Mouse (Mus musculus) embryonic fibroblast, embryonic 13.5 days (primary cell): ENCODE results near the gene Yars2. TPM values are rescaled to one million over a fixed set of nuclear protein-coding genes. Genes with fewer than 3 reads are reported as not detected.

ENCODE experiments used
- H3K27ac ChIP-seq: 2 replicates; pipeline ENCODE4 v1.5.1; 2012; ENCODE audit warnings: low read length, control low read depth, inconsistent platforms; ENCODE audit not compliant: insufficient read depth
- H3K4me1 ChIP-seq: 2 replicates; pipeline ENCODE4 v1.6.1; 2011; ENCODE audit warnings: low read length; ENCODE audit not compliant: control insufficient read depth, insufficient read depth
- H3K4me3 ChIP-seq: 2 replicates; pipeline ENCODE4 v1.5.1; 2011; ENCODE audit warnings: mild to moderate bottlenecking, control low read depth, low read length; ENCODE audit not compliant: insufficient read depth
- CTCF ChIP-seq: IDR thresholded peaks from 2 replicates; pipeline ENCODE4 v1.5.1; 2011; ENCODE audit warnings: mild to moderate bottlenecking, control low read depth, low read length, moderate library complexity, borderline replicate concordance; ENCODE audit not compliant: insufficient read depth
- POLR2A ChIP-seq: IDR thresholded peaks from 2 replicates; pipeline ENCODE4 v1.6.1; 2011; ENCODE audit warnings: low read depth, mild to moderate bottlenecking, control low read depth, low read length, moderate library complexity
- polyA plus RNA-seq: library from polyadenylated mRNA; stranded (reverse); fragments of >200 nt; gene quantifications from 2 replicates; pipeline ENCODE4 v1.2.4, GENCODE M21; 2011; ENCODE audit warnings: low read depth; ENCODE audit not compliant: missing spikeins, insufficient read length

Yars2 gene
- polyA plus RNA-seq: 20.7 and 27.8 TPM in 2 replicates

DNA sequence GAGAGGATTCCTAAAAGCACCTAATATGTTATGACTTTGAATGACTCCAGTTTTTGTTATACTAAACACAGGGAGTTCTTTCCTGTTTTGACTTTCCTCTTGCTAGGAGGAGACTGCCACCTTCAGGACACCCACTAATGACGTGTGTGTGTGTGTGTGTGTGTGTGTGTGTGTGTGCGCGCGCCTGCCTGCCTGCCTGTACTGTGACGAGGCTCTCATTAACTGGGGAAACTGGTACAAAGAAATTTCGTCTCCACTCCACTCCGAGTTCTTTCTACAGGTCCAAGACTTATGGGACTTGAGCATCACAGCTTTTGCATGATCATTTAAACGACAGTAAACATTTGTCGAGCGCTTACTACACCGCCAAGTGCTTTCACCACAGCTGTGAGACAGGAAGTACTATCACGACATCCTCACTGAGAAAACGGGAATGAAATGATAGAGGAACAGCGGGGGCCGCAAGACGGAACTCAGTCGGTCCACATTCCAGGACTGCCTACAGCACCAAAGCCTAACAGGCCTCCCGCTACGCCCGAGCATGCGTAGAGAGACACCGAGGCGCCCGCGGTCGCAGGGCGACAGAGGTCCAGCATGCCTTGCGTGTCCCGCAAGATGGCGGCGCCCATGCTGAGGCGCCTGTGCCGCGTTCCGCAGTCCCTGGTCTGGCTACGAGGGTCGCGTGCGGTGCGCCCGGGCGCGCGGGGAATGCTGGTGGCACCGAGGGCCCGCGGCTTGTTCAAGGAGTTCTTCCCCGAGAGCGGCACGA lies at the start of gene Yars2:
Yars2 (plus strand) TSS at position 597 of the 769 bp plus-strand sequence.
- Histone ChIP-seq H3K27ac (peak within 1 kb of the TSS; percentile 100), H3K4me3 (peak within 1 kb of the TSS; percentile 98), H3K4me1 (peaks cover 3% of the 10 kb centered on the region)
- TF ChIP-seq CTCF (peak; percentile 49; the same call in 1 of the 2 replicates), POLR2A (peak; percentile 89)

DNA sequence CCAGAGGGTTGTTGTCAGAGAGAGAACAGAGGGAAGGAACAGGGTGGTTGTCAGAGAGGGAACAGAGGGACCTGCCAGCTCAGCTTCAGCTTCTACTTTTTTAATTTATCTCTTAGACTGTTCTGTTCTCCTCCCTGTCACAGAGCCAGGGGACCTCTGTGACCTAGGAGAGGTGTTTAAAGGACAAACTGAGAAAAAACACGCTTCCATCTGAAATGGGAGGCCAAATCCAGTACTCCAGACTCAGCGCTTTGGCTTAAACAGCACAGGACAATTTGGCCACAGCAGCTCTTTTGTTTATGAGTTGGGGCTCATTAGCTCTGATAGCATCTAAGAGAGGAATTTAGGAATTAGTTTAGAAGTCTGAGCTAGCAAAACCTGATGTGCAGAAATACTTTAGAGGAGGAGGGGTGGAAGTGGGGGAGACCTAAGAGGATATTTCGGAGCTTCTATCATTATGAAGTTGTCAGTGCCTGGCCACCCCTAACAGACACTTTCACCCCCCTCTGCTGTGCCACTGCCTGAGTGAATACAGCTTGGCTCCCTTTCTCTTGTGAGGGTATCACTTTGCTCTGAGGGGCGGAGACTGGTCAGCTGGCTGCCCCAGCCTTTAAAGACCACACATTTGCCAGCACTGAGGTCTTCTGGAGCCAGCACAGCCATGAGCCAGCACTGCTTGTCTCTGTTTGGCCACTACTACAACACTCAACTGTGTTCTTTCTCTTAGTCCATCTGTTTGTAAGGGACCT lies 49.3 kb upstream of the Yars2 start:
- TF ChIP-seq POLR2A (no peak), CTCF (no peak)
- no peak overlapping the region for H3K4me3 ChIP-seq
- H3K27ac ChIP-seq: no peak overlapping the region
- no peaks in the 10 kb centered on the region for H3K4me1 ChIP-seq

DNA sequence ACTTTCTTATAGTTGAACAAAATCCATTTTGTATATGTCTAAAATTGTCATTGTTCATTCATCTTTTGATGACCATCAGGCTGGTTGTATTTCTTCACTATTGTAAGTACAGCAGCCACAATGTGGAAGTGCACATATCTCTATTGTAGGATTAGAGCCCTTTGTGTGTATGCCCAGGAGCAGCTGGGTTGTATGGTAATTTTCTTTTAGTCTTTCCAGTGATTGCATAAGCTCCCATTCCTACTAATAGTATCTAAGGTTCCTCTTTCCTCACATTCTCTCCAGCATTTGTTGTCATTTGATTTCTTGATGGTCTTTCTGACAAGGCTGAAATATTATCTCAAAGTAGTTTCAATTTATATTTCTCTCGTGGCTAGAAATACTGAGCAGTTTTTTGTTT lies 47.5 kb upstream of the Yars2 start:
- H3K27ac ChIP-seq: no peak overlapping the region
- no peaks in the 10 kb centered on the region; the same call in 1 of the 2 replicates for H3K4me1 ChIP-seq
- no peak overlapping the region for H3K4me3 ChIP-seq
- no peak for TF ChIP-seq CTCF
- no peak for TF ChIP-seq POLR2A

DNA sequence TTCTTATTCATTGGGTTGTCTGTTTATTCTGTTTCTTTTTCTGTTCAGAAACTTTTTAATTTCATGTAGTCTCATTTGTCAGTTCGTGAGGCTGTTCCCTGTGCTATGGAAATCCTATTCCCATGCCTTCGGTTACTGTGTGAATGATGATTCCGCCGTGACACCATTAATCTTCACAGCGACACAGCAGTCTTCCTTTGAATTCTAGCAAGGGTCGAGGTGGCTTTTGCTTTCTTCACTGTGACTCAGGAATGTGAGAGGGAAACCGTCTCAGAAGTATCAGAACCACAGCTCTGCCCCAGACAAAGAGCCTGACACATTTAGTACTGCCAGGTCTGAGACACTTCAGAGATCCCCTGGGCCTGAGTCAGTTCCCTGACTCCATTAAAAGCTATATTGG lies 46.9 kb upstream of the Yars2 start:
- no peak for TF ChIP-seq POLR2A
- TF ChIP-seq CTCF: no peak
- H3K27ac ChIP-seq: no peak overlapping the region; the same call in 1 of the 2 replicates
- H3K4me1 ChIP-seq: no peaks in the 10 kb centered on the region; the same call in 1 of the 2 replicates
- no peak overlapping the region for H3K4me3 ChIP-seq

DNA sequence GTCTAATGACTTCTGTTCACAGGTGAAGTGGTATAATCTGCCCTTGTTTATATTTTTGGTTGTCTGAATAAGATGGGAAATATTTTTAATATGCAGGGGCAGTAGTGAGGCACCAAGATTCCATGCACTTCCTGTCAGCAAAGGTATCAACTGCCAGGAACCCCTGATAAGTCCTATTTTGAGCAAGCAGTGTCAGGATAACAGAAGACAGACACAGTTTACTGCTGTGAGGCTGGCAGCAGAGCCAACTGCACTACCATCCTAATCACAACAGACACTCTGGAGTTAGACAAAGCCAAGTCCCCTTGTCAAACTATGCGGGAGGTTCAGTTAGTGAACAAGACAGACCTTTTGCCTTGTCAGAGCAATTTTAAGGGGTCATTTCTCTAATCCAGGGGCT lies 46.1 kb upstream of the Yars2 start:
- Histone ChIP-seq H3K27ac (no peak overlapping the region), H3K4me1 (no peaks in the 10 kb centered on the region; the same call in 1 of the 2 replicates), H3K4me3 (no peak overlapping the region)
- TF ChIP-seq CTCF (no peak), POLR2A (no peak)

DNA sequence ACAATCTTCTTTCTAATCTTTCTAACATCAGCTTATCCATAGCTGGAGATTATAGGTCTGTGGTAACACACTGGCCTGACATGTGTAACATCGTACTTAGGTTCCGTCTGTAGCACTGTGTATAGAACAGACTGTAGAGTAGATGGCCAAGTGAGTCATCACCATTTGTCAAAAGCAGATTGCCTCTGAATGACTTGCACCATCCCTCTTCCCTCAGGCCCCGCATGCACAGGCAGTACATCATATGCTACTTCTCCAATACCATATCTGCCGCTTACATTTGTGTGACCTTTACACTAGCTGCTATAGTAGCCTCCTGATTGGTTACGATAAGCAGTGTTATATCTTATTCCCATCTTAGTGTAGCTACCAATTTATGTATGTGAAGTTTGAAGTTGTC lies 41.9 kb upstream of the Yars2 start:
- H3K4me1 ChIP-seq: no peaks in the 10 kb centered on the region; the same call in 1 of the 2 replicates
- no peak overlapping the region for H3K4me3 ChIP-seq
- H3K27ac ChIP-seq: no peak overlapping the region
- TF ChIP-seq CTCF (no peak), POLR2A (no peak)

DNA sequence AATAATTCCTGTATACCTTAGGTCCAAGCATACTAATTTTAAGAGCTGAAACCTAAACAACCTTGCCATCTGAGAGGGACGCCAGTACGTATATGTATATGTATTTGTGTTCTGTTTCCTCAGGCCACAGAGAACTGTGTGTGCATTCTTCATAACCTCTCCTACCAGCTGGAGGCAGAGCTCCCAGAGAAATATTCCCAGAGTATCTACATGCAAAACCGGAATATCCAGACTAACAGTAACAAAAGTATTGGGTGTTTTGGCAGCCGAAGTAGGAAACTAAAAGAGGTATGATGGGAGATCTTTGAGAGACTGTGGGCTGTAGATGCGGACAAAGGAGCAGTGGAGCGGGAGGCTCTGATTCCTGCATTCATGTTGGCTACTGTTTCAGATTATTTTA lies 41.3 kb upstream of the Yars2 start:
- Histone ChIP-seq H3K4me3 (no peak overlapping the region), H3K4me1 (no peaks in the 10 kb centered on the region; the same call in 1 of the 2 replicates), H3K27ac (no peak overlapping the region)
- TF ChIP-seq CTCF (no peak), POLR2A (no peak)

DNA sequence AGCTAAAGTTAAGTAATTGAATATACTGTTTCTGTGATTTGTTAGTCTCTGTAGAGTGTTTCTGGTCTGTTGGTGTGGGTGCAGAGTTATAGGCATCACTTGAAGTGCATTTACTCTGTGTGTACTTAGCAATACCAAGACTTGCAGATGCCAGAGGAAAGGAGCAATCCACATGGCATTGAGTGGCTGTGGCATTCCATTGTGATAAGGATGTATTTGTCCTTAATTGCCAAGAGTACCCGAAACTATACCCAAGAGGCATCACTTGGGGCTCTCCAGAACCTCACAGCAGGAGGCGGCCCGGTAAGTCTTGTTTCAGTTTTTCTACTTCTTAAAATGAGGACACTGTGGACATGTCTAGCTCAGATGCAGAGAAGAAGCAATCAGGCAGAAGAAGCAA lies 40.3 kb upstream of the Yars2 start:
- Histone ChIP-seq H3K27ac (no peak overlapping the region), H3K4me1 (no peaks in the 10 kb centered on the region; the same call in 1 of the 2 replicates), H3K4me3 (no peak overlapping the region)
- TF ChIP-seq CTCF (no peak), POLR2A (no peak)

DNA sequence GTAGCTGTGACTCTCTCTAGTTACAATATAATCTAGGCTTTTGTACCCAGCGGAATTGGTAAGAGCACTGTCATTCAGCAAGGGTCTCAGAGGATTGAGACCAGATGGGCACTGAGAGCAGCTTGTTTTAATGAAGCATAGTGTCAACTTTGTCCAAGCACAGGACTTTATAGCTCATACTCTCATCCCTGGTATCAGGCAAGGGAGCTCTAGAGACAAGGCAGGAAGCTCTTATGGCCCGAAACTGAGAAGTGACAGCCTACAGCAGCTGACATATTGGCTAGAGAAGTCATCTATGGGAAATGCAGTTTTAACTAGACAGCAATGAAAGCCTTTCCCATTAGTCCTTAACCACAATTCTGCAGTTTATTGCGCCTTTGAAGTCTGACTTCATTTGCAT lies 29.8 kb upstream of the Yars2 start:
- Histone ChIP-seq H3K27ac (no peak overlapping the region), H3K4me1 (no peaks in the 10 kb centered on the region), H3K4me3 (no peak overlapping the region)
- TF ChIP-seq CTCF (no peak), POLR2A (no peak)

DNA sequence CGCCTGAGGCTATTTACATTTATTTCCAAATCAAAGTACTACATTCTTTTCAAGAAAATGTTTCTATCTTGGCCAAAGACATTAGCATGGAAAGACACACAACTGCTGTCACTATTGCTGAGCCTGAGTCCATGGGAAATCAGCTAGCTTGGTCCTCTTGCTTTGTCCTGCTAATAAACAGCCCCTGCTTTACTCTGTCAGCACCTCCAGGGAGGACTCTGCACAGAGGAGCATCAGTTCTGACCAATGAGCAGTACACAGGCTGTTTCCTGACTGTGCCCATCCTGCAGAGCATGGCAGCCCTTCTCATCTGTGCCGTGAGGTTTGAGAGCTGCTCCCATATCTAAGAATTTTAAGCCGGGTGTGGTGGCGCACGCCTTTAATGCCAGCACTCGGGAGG lies 29.0 kb upstream of the Yars2 start:
- Histone ChIP-seq H3K27ac (no peak overlapping the region), H3K4me3 (no peak overlapping the region), H3K4me1 (no peaks in the 10 kb centered on the region)
- no peak for TF ChIP-seq POLR2A
- TF ChIP-seq CTCF: no peak
